Mouse (Mus musculus) erythroid progenitor cell, adult 5-6 weeks (primary cell): Measurements from ENCODE around the gene Nudt2. TPM values are rescaled to one million over a fixed set of nuclear protein-coding genes. Genes with fewer than 3 reads are reported as not detected.

Source experiments
- ATAC-seq: replicated peaks from 2 replicates; pipeline ENCODE4 v1.8.0; 2016; ENCODE audit warnings: moderate number of reproducible peaks, mild to moderate bottlenecking, moderate TSS enrichment, inconsistent platforms; ENCODE audit not compliant: poor library complexity, low FRiP score, severe bottlenecking
- total RNA-seq, 2 experiments: library from RNA; stranded (forward) in 1 of 2; stranded (reverse) in 1 of 2; fragments of 150-400 nt in 1 of 2; fragments of 186-747, 209-891 nt in 1 of 2; gene quantifications; 2 replicates each; pipeline versions ENCODE4 v1.2.3 to v1.2.4; 2015 to 2017; ENCODE audit warnings: low replicate concordance in 2 of 2

The Nudt2 gene
- total RNA-seq, 2 experiments from 2014 or later, result not detected

DNA sequence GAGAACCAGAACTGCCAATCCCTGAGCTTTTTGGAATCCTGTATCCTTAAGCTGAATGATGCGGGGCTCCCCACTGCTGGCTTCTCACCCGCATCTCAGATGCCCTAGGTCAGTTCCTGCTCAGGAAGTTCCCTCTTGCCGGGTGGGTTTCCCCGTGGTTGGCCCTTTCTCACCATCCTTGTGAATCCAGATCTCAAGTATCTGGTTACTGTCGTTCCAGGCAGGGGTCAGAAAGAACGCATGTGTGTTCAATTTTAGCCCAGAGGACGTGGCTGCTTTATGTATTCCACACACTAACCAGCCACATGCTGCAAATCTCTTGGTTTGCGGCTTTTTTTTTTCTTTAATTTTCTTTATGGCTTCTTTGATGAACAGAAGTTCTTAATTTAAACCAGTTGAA lies 48.8 kb downstream of the Nudt2 start:
- ATAC-seq, result no peak

DNA sequence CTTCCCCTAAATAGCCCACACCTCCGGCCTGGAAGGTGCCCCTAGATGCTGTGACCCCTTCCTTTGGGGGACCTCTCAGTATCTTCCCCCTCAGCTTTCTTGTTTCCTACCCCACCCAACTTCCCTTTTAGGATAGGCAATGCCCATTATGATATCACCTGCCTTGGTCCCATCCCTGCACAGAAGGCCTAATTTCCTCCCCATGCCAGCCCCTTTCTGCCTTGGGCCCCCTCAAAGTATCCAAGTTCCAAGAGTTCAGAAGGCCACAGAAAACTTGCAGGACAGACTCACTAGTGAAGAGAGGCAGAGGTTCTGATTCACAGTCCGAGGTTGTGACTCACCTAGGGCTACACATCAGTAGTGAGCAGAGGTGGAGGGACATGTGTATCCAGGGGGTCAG lies 52.3 kb downstream of the Nudt2 start, which contains the start of gene 1110017D15Rik:
Gene 1110017D15Rik, minus strand, starts transcription at position 101 of the 400 bp plus-strand sequence.
- no peak for ATAC-seq

DNA sequence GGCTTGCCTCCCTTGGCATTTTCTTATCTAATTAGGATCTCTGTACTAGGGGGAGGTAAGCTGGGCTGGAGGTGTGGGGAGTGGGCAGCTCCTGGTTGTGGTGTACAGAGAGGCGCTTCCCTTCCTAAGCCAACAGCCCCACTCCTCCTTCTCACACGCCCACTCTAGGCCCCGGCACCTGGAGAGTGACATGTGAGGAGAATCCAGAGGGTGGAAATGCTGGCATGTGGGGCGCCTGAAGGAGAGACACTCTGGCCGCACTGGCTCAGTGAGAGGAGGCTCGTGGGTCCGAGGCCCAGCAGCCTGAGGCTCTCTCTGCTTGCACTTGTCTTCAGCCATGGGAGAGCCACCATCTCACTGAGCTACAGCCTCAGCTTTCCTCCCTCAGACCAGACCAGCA lies 53.4 kb downstream of the Nudt2 start:
- no peak for ATAC-seq

DNA sequence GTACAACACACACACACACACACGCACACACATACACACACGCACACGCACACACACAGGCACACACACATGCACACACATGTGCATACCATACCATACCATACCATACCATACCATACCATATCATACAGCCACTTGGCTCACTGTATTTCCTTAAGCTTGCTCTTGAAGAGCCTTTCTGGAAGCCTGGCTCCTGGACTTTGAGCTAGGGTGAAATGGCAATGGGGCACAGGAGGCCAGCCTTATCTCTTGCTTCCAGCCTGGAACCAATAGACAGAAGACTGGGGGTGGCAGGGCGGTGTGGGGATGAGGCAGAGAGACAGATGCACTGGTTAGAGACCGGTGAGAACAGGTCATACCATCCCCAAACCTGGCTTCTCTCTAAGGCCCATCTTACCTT lies 54.2 kb downstream of the Nudt2 start:
- no peak for ATAC-seq

DNA sequence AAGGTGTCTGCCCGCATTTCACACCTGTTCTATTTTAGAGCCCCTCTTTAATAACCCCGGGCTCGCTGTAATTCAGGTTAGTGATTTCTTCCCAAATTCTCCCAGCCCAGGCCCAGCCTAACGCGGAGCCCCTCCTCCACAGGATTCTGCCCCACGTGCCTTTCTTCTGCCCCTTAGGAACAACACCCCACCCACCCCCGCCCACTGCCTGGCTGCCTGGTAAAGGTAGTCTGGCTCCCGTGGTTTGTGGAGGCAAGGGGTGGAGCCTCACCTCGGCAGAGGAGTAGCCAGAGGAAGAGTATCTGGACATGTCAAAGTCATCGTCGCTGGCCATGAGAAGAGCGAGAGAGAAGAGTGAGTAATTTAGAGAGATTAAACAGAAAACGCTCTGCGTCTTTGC lies 55.7 kb downstream of the Nudt2 start:
- ATAC-seq, result no peak

DNA sequence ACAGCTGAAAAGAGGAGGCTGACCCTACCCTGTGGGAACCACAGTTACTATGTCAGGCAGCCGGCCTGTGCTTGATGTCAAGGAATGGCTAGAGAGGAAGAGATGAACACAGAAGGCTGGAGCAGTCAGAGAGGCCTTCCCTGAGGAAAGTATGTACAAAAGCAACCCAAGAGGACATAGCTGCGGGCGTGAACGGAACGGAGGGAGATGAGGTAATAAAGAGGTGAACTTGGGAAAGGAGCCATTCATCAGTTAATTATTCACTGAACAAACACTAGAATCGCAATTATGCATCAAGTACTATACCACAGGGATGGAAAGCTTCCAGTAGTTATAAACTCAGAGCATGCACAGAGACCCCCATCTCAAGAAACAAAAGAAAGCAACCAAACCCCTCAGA lies 57.2 kb downstream of the Nudt2 start:
- no peak for ATAC-seq

DNA sequence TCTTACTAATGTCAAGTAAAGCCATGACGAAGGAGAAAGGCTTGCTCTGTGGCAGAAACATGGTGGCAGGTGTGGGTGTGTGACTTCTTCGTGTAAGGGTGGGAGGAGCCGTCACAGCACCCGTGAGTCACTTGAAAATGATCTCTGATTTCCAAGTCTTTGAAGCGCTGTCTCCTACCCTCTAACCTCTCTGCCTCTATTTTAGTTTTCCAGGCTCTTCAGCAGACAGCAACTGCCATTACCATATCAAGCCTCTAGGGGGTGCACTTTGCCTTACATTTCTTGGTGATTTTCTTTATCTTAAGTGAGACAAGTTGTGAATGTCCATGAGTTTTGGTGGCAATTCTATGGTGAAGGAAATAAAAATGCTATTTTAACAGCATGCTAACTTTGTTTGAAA lies 57.8 kb downstream of the Nudt2 start:
- no peak for ATAC-seq

DNA sequence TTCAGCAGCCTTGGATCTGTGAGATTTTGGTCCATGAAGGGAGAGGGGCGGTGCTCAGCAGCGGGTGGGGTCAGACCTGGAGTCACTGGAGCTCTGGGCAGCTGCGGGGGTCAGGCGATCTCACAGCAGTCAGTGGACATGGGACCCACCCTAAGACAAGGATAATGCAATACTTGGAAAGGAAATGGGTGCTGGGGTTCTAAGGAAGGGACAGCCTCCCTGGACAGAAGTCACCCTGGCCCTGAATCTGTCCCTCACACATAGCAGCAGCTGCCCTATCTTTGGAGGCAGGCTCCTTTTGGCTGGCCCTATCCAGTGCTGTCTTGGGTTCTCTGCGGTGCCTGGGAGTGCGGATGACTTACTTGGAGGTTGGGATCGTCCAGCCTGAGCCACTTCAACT lies 58.9 kb downstream of the Nudt2 start:
- ATAC-seq, result no peak

DNA sequence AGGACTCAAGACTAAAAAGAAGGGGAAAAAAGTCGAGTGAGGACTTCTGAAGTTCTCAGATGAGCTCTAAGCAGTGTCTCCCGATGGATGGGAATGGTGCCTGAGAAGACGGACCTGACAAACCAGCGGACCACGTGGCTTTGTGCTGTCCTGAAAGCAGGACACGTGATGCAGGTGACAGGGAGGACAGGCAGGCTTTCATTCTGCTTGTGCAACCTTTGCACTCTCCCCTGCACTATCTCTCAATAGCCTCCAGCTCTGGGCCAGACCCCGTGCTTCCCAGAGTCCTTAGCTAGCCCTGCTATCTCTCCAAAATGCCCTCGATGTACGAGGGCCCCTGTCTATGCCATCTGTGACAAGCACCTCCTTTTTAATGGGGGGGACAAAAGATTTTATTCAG lies 59.9 kb downstream of the Nudt2 start:
- no peak for ATAC-seq

DNA sequence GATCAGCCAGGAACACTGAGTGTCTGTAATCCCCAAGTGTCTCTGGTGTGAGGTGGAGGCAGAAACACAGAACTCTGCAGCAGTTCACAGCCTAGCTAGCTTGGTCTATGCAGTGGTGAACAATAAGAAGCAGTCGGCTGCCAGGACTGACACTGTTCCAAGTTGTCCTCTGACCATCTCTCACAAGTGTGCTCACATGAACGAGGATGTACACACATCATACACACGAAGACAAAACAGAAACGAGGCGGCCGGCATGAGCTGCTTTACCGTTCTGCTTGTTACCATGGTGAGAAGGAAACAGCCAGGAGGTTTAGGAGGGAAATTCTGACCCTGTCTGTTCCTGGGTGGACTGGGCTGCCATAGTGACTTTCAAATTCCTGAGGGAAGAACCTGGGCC lies 61.6 kb downstream of the Nudt2 start:
- no peak for ATAC-seq

DNA sequence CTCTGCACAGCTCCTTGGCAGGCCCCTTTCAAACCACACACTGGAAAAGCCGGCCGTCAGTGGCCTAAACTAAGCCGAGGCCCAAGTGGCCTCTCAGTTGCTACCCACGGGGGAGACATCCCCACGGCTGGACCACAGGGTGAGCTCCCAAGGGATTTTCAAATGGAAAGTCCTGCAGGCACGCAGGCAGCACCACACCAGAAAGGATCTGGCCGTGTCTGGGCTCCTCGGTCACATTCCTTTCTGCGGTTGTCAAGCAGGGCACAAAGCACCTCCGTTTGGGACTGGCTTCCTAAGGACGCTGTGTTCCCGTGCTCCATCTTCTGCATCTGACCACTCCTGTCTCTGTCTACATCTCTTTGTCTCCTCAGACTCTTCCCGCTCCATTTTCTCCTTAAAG lies 62.1 kb downstream of the Nudt2 start:
- ATAC-seq, result no peak

DNA sequence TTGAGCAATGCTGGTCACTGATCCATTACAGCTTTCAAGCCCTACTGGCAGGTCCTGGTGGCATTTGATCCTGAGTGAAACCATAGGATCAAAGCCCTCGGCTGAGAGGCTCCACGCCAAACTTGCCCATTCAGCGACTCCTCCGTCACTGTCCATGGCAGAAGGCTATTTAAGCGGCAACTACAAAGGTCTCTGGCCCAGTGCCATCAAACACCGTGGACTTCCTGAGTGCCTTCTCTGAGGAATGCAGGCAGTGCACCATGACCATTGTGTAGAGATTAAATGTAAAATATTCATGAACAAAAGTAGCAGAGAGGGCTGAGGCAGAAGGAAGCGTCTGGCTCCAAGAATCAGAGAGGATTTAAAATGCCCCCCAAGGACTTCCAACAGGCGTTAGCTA lies 63.0 kb downstream of the Nudt2 start:
- ATAC-seq, result no peak

Other genes starting within 250 kb of the Nudt2 start
- gene Ubap2, start 190.0 kb upstream of the Nudt2 start, total RNA-seq (2015; ENCODE audit: low replicate concordance), result 52.3 and 55.8 TPM in 2 replicates
- gene Ubap2, start 190.0 kb upstream of the Nudt2 start, total RNA-seq (2017; ENCODE audit: low replicate concordance), result 33.1 and 42.1 TPM in 2 replicates
- gene Dcaf12, start 150.3 kb upstream of the Nudt2 start, total RNA-seq (2015; ENCODE audit: low replicate concordance), result 58.4 and 77.1 TPM in 2 replicates
- gene Dcaf12, start 150.3 kb upstream of the Nudt2 start, total RNA-seq (2017; ENCODE audit: low replicate concordance), result 66.0 and 84.6 TPM in 2 replicates
- 28.5 and 33.1 TPM in 2 replicates for gene Ubap1, start 116.2 kb upstream of the Nudt2 start, total RNA-seq (2015; ENCODE audit: low replicate concordance)
- 126 and 198 TPM in 2 replicates for gene Ubap1, start 116.2 kb upstream of the Nudt2 start, total RNA-seq (2017; ENCODE audit: low replicate concordance)
- 80.0 and 122 TPM in 2 replicates for gene Kif24, start 264 bp upstream of the Nudt2 start, total RNA-seq (2015; ENCODE audit: low replicate concordance)
- 92.7 and 96.0 TPM in 2 replicates for gene Kif24, start 264 bp upstream of the Nudt2 start, total RNA-seq (2017; ENCODE audit: low replicate concordance)
- not detected in 2 replicates for gene AI464131, start 37.9 kb downstream of the Nudt2 start, total RNA-seq (2015; ENCODE audit: low replicate concordance)
- 0.45 TPM in 1 of 2 replicates, not detected in the other for gene AI464131, start 37.9 kb downstream of the Nudt2 start, total RNA-seq (2017; ENCODE audit: low replicate concordance)
- not detected in 2 replicates for gene 1110017D15Rik, start 52.2 kb downstream of the Nudt2 start, total RNA-seq (2015; ENCODE audit: low replicate concordance)
- not detected in 2 replicates for gene 1110017D15Rik, start 52.2 kb downstream of the Nudt2 start, total RNA-seq (2017; ENCODE audit: low replicate concordance)
- 1.1 TPM in 1 of 2 replicates, not detected in the other for gene Fam219a, start 104.4 kb downstream of the Nudt2 start, total RNA-seq (2015; ENCODE audit: low replicate concordance)
- 0.39 and 0.45 TPM in 2 replicates for gene Fam219a, start 104.4 kb downstream of the Nudt2 start, total RNA-seq (2017; ENCODE audit: low replicate concordance)
- gene Dnaic1, start 104.6 kb downstream of the Nudt2 start, total RNA-seq (2015; ENCODE audit: low replicate concordance), result not detected in 2 replicates
- not detected in 2 replicates for gene Dnaic1, start 104.6 kb downstream of the Nudt2 start, total RNA-seq (2017; ENCODE audit: low replicate concordance)
- not detected in 2 replicates for gene Enho, start 175.2 kb downstream of the Nudt2 start, total RNA-seq (2015; ENCODE audit: low replicate concordance)
- gene Enho, start 175.2 kb downstream of the Nudt2 start, total RNA-seq (2017; ENCODE audit: low replicate concordance), result not detected in 2 replicates
- not detected in 2 replicates for gene Cntfr, start 231.9 kb downstream of the Nudt2 start, total RNA-seq (2015; ENCODE audit: low replicate concordance)
- gene Cntfr, start 231.9 kb downstream of the Nudt2 start, total RNA-seq (2017; ENCODE audit: low replicate concordance), result not detected in 2 replicates
- gene Il11ra1, start 234.8 kb downstream of the Nudt2 start, total RNA-seq (2015; ENCODE audit: low replicate concordance), result 6.5 and 28.5 TPM in 2 replicates
- 7.2 TPM in 1 of 2 replicates, not detected in the other for gene Il11ra1, start 234.8 kb downstream of the Nudt2 start, total RNA-seq (2017; ENCODE audit: low replicate concordance)
- 2.9 and 9.7 TPM in 2 replicates for gene Rpp25l, start 248.4 kb downstream of the Nudt2 start, total RNA-seq (2015; ENCODE audit: low replicate concordance)
- 5.0 and 22.6 TPM in 2 replicates for gene Rpp25l, start 248.4 kb downstream of the Nudt2 start, total RNA-seq (2017; ENCODE audit: low replicate concordance)